Mouse (Mus musculus): ENCODE results near the gene Arhgap28.
A peak's percentile ranks its signal among the peaks of the same experiment; 100 is the strongest.

Gene Arhgap28

GRCm38 (mm10) chr17:67989716-67990115 is 14.2 kb downstream of the Arhgap28 start:
- DNase-seq (ENCODE audit: low spot score in 2 of 2): no peak

- DNase-seq (ENCODE audit: low spot score in 2 of 2): no peak
These were observed 14.8 kb downstream of the Arhgap28 start for GRCm38 (mm10) chr17:67988920-67989621.

GRCm38 (mm10) chr17:67985532-67985931 is 18.4 kb downstream of the Arhgap28 start:
- no peak for DNase-seq (ENCODE audit: low spot score in 2 of 2)

- no peak for DNase-seq (ENCODE audit: low spot score in 2 of 2)
These were observed 23.3 kb downstream of the Arhgap28 start for GRCm38 (mm10) chr17:67980573-67980972.

- no peak for DNase-seq (ENCODE audit: low spot score in 2 of 2)
These were observed 24.7 kb downstream of the Arhgap28 start for GRCm38 (mm10) chr17:67979248-67979647.

- DNase-seq (ENCODE audit: low spot score in 2 of 2): peak; percentile 39 to 41
These were observed 25.1 kb downstream of the Arhgap28 start for GRCm38 (mm10) chr17:67978786-67979185.

GRCm38 (mm10) chr17:67976465-67976864 is 27.5 kb downstream of the Arhgap28 start:
- no peak for DNase-seq (ENCODE audit: low spot score in 2 of 2)

- DNase-seq (ENCODE audit: low spot score in 2 of 2): no peak
These were observed 27.9 kb downstream of the Arhgap28 start for GRCm38 (mm10) chr17:67976027-67976426.

- no peak for DNase-seq (ENCODE audit: low spot score in 2 of 2)
These were observed 29.2 kb downstream of the Arhgap28 start for GRCm38 (mm10) chr17:67974679-67975078.

- DNase-seq (ENCODE audit: low spot score in 2 of 2): no peak
These were observed 36.9 kb downstream of the Arhgap28 start for GRCm38 (mm10) chr17:67966853-67967540.

GRCm38 (mm10) chr17:67962858-67963257 is 41.1 kb downstream of the Arhgap28 start:
- DNase-seq (ENCODE audit: low spot score in 2 of 2): no peak

- DNase-seq (ENCODE audit: low spot score in 2 of 2): peak; percentile 85 to 86
These were observed 41.9 kb downstream of the Arhgap28 start for GRCm38 (mm10) chr17:67962020-67962419.

- no peak for DNase-seq (ENCODE audit: low spot score in 2 of 2)
These were observed 45.0 kb downstream of the Arhgap28 start for GRCm38 (mm10) chr17:67958909-67959308.

GRCm38 (mm10) chr17:67957603-67958002 is 46.3 kb downstream of the Arhgap28 start:
- DNase-seq (ENCODE audit: low spot score in 2 of 2): no peak

GRCm38 (mm10) chr17:67955876-67956690 is 47.8 kb downstream of the Arhgap28 start:
- no peak for DNase-seq (ENCODE audit: low spot score in 2 of 2)

- no peak for DNase-seq (ENCODE audit: low spot score in 2 of 2)
These were observed 49.0 kb downstream of the Arhgap28 start for GRCm38 (mm10) chr17:67954961-67955360.

- DNase-seq (ENCODE audit: low spot score in 2 of 2): no peak
These were observed 53.3 kb downstream of the Arhgap28 start for GRCm38 (mm10) chr17:67950523-67951213.

GRCm38 (mm10) chr17:67948601-67949000 is 55.3 kb downstream of the Arhgap28 start:
- DNase-seq (ENCODE audit: low spot score in 2 of 2): no peak

- no peak for DNase-seq (ENCODE audit: low spot score in 2 of 2)
These were observed 58.5 kb downstream of the Arhgap28 start for GRCm38 (mm10) chr17:67945453-67945852.

GRCm38 (mm10) chr17:67944256-67944655 is 59.7 kb downstream of the Arhgap28 start:
- DNase-seq (ENCODE audit: low spot score in 2 of 2): no peak

GRCm38 (mm10) chr17:67941026-67941425 is 62.9 kb downstream of the Arhgap28 start:
- DNase-seq (ENCODE audit: low spot score in 2 of 2): no peak

- no peak for DNase-seq (ENCODE audit: low spot score in 2 of 2)
These were observed 66.9 kb downstream of the Arhgap28 start for GRCm38 (mm10) chr17:67937050-67937449.
